22 mouse cellular contexts compared by ENCODE assay signal in genomic region chr11:120626785-120627467, GRCm38 (mm10). TPM values are rescaled to one million over a fixed set of nuclear protein-coding genes. Genes with fewer than 3 reads are reported as not detected.
DNase-seq lines count a peak whose midpoint lies in the region; ATAC-seq and TF ChIP-seq lines count a peak whose summit lies in the region.
"Had no signal": no experiment of that assay in that cellular context is flagged by ENCODE, and none has a peak within 500 bp of the region (broad histone marks: within the 10 kb centered on the region; RNA-seq: fewer than 3 reads in every experiment).

No protein-coding gene starts in this region.

- no peak overlapping the region for H3K27ac ChIP-seq in heart, embryonic 13.5 days (replicated peaks)
- H3K27ac ChIP-seq in midbrain, embryonic 11.5 days (ENCODE audit: low read depth, low read length), result no peak overlapping the region
- no peak overlapping the region for H3K27ac ChIP-seq in midbrain, embryonic 15.5 days
- peak overlapping the region; percentile 50; the same call in 1 of the 2 replicates for H3K27ac ChIP-seq in bone marrow macrophage, adult 2 months (ENCODE audit: insufficient read depth, low read depth, low read length)
- H3K27ac ChIP-seq in liver, embryonic 15.5 days (replicated peaks), result peak overlapping the region; percentile 96
- H3K27ac ChIP-seq: forebrain, embryonic 15.5 days; heart, embryonic 15.5 days; hindbrain, embryonic 15.5 days; stomach, embryonic 15.5 days had no signal

- H3K4me1 ChIP-seq in heart, embryonic 13.5 days, result peaks cover 52% of the 10 kb centered on the region
- peaks cover 27% of the 10 kb centered on the region for H3K4me1 ChIP-seq in midbrain, embryonic 11.5 days (ENCODE audit: control insufficient read depth, insufficient read depth, low read length)
- H3K4me1 ChIP-seq in midbrain, embryonic 15.5 days, result peaks cover 44% of the 10 kb centered on the region
- H3K4me1 ChIP-seq in bone marrow macrophage, adult 2 months (ENCODE audit: control insufficient read depth, insufficient read depth, low read length), result peaks cover 43% of the 10 kb centered on the region
- H3K4me1 ChIP-seq in liver, embryonic 15.5 days (replicated peaks), result peaks cover 90% of the 10 kb centered on the region

- H3K9me3 ChIP-seq in heart, embryonic 13.5 days, result no peaks in the 10 kb centered on the region
- no peaks in the 10 kb centered on the region for H3K9me3 ChIP-seq in midbrain, embryonic 11.5 days (ENCODE audit: control insufficient read depth, low read length)
- H3K9me3 ChIP-seq in midbrain, embryonic 15.5 days, result no peaks in the 10 kb centered on the region
- H3K9me3 ChIP-seq in liver, embryonic 15.5 days (replicated peaks), result no peaks in the 10 kb centered on the region
- H3K9me3 ChIP-seq: forebrain, embryonic 15.5 days; G1E; heart, embryonic 15.5 days; hindbrain, embryonic 15.5 days; stomach, embryonic 15.5 days had no signal

- DNase-seq in heart, postnatal 10 days, result no peak
- peak; percentile 70 for DNase-seq in midbrain, embryonic 11.5 days (ENCODE audit: low spot score, missing footprints)
- DNase-seq in left cerebral cortex, postnatal 14 days (ENCODE audit: low spot score in 2 of 2), result no peak
- DNase-seq: adrenal gland, adult 2 months; cerebellum, adult 11 months; cerebellum, postnatal 36 days; gastrocnemius, postnatal 36 days; kidney, adult 8-10 months; layer of hippocampus, postnatal 36 days; lung, postnatal 14 days had no signal

- peak overlapping the region; percentile 24; the same call in 1 of the 2 replicates for H3K9ac ChIP-seq in heart, embryonic 13.5 days
- no peak overlapping the region for H3K9ac ChIP-seq in midbrain, embryonic 11.5 days (ENCODE audit: low read length)
- no peak overlapping the region for H3K9ac ChIP-seq in midbrain, embryonic 15.5 days
- 0 out of 2 replicates have a peak overlapping the region, but pooled peaks have one; percentile 28 for H3K9ac ChIP-seq in liver, embryonic 15.5 days
- H3K9ac ChIP-seq: forebrain, embryonic 15.5 days; heart, embryonic 15.5 days; hindbrain, embryonic 15.5 days; stomach, embryonic 15.5 days had no signal

- H3K4me3 ChIP-seq in heart, embryonic 13.5 days, result 0 out of 2 replicates have a peak overlapping the region, but pooled peaks have one; percentile 1
- H3K4me3 ChIP-seq in midbrain, embryonic 11.5 days (ENCODE audit: low read depth, low read length), result no peak overlapping the region
- no peak overlapping the region for H3K4me3 ChIP-seq in midbrain, embryonic 15.5 days
- no peak overlapping the region for H3K4me3 ChIP-seq in bone marrow macrophage, adult 2 months (ENCODE audit: insufficient read depth, low read length)
- H3K4me3 ChIP-seq in liver, embryonic 15.5 days (replicated peaks), result no peak overlapping the region
- H3K4me3 ChIP-seq: forebrain, embryonic 15.5 days; heart, embryonic 15.5 days; hindbrain, embryonic 15.5 days; stomach, embryonic 15.5 days had no signal

- peak overlapping the region; percentile 96; the same call in 1 of the 2 replicates for H3K4me2 ChIP-seq in heart, embryonic 13.5 days
- H3K4me2 ChIP-seq in midbrain, embryonic 11.5 days, result no peak overlapping the region
- no peak overlapping the region for H3K4me2 ChIP-seq in midbrain, embryonic 15.5 days
- H3K4me2 ChIP-seq in liver, embryonic 15.5 days, result peak overlapping the region; percentile 45
- H3K4me2 ChIP-seq: forebrain, embryonic 15.5 days; heart, embryonic 15.5 days; hindbrain, embryonic 15.5 days; stomach, embryonic 15.5 days had no signal

- no peaks in the 10 kb centered on the region for H3K27me3 ChIP-seq in heart, embryonic 13.5 days (replicated peaks)
- no peaks in the 10 kb centered on the region for H3K27me3 ChIP-seq in midbrain, embryonic 11.5 days (ENCODE audit: control insufficient read depth, insufficient read depth, low read length)
- no peaks in the 10 kb centered on the region for H3K27me3 ChIP-seq in midbrain, embryonic 15.5 days (replicated peaks)
- no peaks in the 10 kb centered on the region for H3K27me3 ChIP-seq in liver, embryonic 15.5 days
- H3K27me3 ChIP-seq: forebrain, embryonic 15.5 days; heart, embryonic 15.5 days; hindbrain, embryonic 15.5 days; stomach, embryonic 15.5 days had no signal

- no peak for TF ChIP-seq POLR2A in bone marrow macrophage, adult 2 months (IDR thresholded peaks at IDR 0.05; ENCODE audit: borderline replicate concordance, low read depth, low read length)

- WGBS in heart, embryonic 13.5 days, result 85% methylated on average over 11 of the region's 11 CpGs
- WGBS in midbrain, embryonic 11.5 days, result 90% methylated on average over 11 of the region's 11 CpGs
- WGBS in midbrain, embryonic 15.5 days, result 91% methylated on average over 11 of the region's 11 CpGs
- 76% methylated on average over 11 of the region's 11 CpGs for whole genome bisulfite sequencing in liver, embryonic 15.5 days (ENCODE audit: insufficient replicate concordance)

- intact Hi-C loops in heart, postnatal 10 days (cut with DNase I), result no loop called here
- intact Hi-C loops in left cerebral cortex, postnatal 14 days (cut with DNase I), result loop anchor here (5.0 kb wide), 1 partner anchor 85 kb away; the partner anchor contains the start of genes Cenpx and Lrrc45

- no peak for TF ChIP-seq CTCF in bone marrow macrophage, adult 2 months (IDR thresholded peaks at IDR 0.05; ENCODE audit: low read depth, low read length)

- peaks cover 46% of the 10 kb centered on the region for H3K36me3 ChIP-seq in heart, embryonic 13.5 days
- peaks cover 7% of the 10 kb centered on the region; the same call in 1 of the 2 replicates for H3K36me3 ChIP-seq in midbrain, embryonic 11.5 days (ENCODE audit: control insufficient read depth, insufficient read depth, low read length)
- H3K36me3 ChIP-seq in midbrain, embryonic 15.5 days (replicated peaks), result peaks cover 18% of the 10 kb centered on the region; the same call in 1 of the 2 replicates
- peaks cover 42% of the 10 kb centered on the region for H3K36me3 ChIP-seq in liver, embryonic 15.5 days (replicated peaks)

- no peak for ATAC-seq in heart, embryonic 13.5 days (ENCODE audit: extremely low read depth, insufficient number of reproducible peaks, low FRiP score, low TSS enrichment)
- no peak for ATAC-seq in midbrain, embryonic 11.5 days (ENCODE audit: low FRiP score)
- no peak for ATAC-seq in midbrain, embryonic 15.5 days (replicated peaks)
- ATAC-seq in liver, embryonic 15.5 days (ENCODE audit: insufficient read depth), result no peak
- no peak for ATAC-seq in erythroid progenitor cell, adult 5-6 weeks (replicated peaks; ENCODE audit: low FRiP score, poor library complexity, severe bottlenecking)
- ATAC-seq: forebrain, embryonic 15.5 days; midbrain, embryonic 16.5 days had no signal

RNA-seq across cellular contexts. Expression of gene Sirt7, which starts 1.9 kb away (rescaled TPM):
- 17.7 and 20.4 TPM in 2 replicates for polyA plus RNA-seq in heart, embryonic 13.5 days (2015; fragmentation: Nextera tagmentation; extraction: Ambion mirVana)
- 10 to 100 TPM; 11.9 to 12.5 TPM for total RNA-seq in heart, postnatal 10 days (2021)
- polyA plus RNA-seq in midbrain, embryonic 11.5 days (2014; fragmentation: Nextera tagmentation; extraction: Ambion mirVana), result 29.5 and 33.2 TPM in 2 replicates
- polyA plus RNA-seq in midbrain, embryonic 15.5 days (2015; fragmentation: Nextera tagmentation; extraction: Ambion mirVana), result 45.8 and 48.2 TPM in 2 replicates
- polyA plus RNA-seq in bone marrow macrophage, adult 2 months (2012; ENCODE audit: insufficient read depth, insufficient read length, missing spikeins), result 78.5 and 91.5 TPM in 2 replicates
- 32.3 and 36.9 TPM in 2 replicates for polyA plus RNA-seq in liver, embryonic 15.5 days (2015; fragmentation: Nextera tagmentation; extraction: Ambion mirVana)
- total RNA-seq in left cerebral cortex, postnatal 14 days (2021), result 10 to 100 TPM; 34.7 to 42.4 TPM
- 59.9 and 61.3 TPM in 2 replicates for total RNA-seq in erythroid progenitor cell, adult 5-6 weeks (2015; ENCODE audit: low replicate concordance)
- total RNA-seq in erythroid progenitor cell, adult 5-6 weeks (2017; ENCODE audit: low replicate concordance), result 81.2 and 85.6 TPM in 2 replicates

RNA-seq across cellular contexts. Expression of gene Mafg, which starts 6.5 kb away (rescaled TPM):
- polyA plus RNA-seq in heart, embryonic 13.5 days (2015; fragmentation: Nextera tagmentation; extraction: Ambion mirVana), result 18.1 and 19.9 TPM in 2 replicates
- total RNA-seq in heart, postnatal 10 days (2021), result 10 to 100 TPM; 24.2 to 27.0 TPM
- polyA plus RNA-seq in midbrain, embryonic 11.5 days (2014; fragmentation: Nextera tagmentation; extraction: Ambion mirVana), result 18.0 and 19.7 TPM in 2 replicates
- polyA plus RNA-seq in midbrain, embryonic 15.5 days (2015; fragmentation: Nextera tagmentation; extraction: Ambion mirVana), result 42.0 and 45.2 TPM in 2 replicates
- 76.0 and 77.5 TPM in 2 replicates for polyA plus RNA-seq in bone marrow macrophage, adult 2 months (2012; ENCODE audit: insufficient read depth, insufficient read length, missing spikeins)
- 37.6 and 42.3 TPM in 2 replicates for polyA plus RNA-seq in liver, embryonic 15.5 days (2015; fragmentation: Nextera tagmentation; extraction: Ambion mirVana)
- total RNA-seq in left cerebral cortex, postnatal 14 days (2021), result 10 to 100 TPM; 84.3 to 94.3 TPM
- total RNA-seq in erythroid progenitor cell, adult 5-6 weeks (2015; ENCODE audit: low replicate concordance), result 36.0 TPM in 2 replicates
- total RNA-seq in erythroid progenitor cell, adult 5-6 weeks (2017; ENCODE audit: low replicate concordance), result 71.3 and 91.6 TPM in 2 replicates

RNA-seq across cellular contexts. Expression of gene Pcyt2, which starts 9.2 kb away (rescaled TPM):
- 71.8 and 90.4 TPM in 2 replicates for polyA plus RNA-seq in heart, embryonic 13.5 days (2015; fragmentation: Nextera tagmentation; extraction: Ambion mirVana)
- total RNA-seq in heart, postnatal 10 days (2021), result 10 to 100 TPM; 39.7 to 45.8 TPM
- 89.4 and 101 TPM in 2 replicates for polyA plus RNA-seq in midbrain, embryonic 11.5 days (2014; fragmentation: Nextera tagmentation; extraction: Ambion mirVana)
- 222 and 233 TPM in 2 replicates for polyA plus RNA-seq in midbrain, embryonic 15.5 days (2015; fragmentation: Nextera tagmentation; extraction: Ambion mirVana)
- polyA plus RNA-seq in bone marrow macrophage, adult 2 months (2012; ENCODE audit: insufficient read depth, insufficient read length, missing spikeins), result 52.4 and 64.5 TPM in 2 replicates
- polyA plus RNA-seq in liver, embryonic 15.5 days (2015; fragmentation: Nextera tagmentation; extraction: Ambion mirVana), result 138 and 165 TPM in 2 replicates
- 100 to 1,000 TPM; 131 to 134 TPM for total RNA-seq in left cerebral cortex, postnatal 14 days (2021)
- 13.3 and 14.7 TPM in 2 replicates for total RNA-seq in erythroid progenitor cell, adult 5-6 weeks (2015; ENCODE audit: low replicate concordance)
- 20.7 and 23.1 TPM in 2 replicates for total RNA-seq in erythroid progenitor cell, adult 5-6 weeks (2017; ENCODE audit: low replicate concordance)

RNA-seq across cellular contexts. Expression of gene Pycr1, which starts 16.6 kb away (rescaled TPM):
- polyA plus RNA-seq in heart, embryonic 13.5 days (2015; fragmentation: Nextera tagmentation; extraction: Ambion mirVana), result 22.2 and 23.5 TPM in 2 replicates
- total RNA-seq in heart, postnatal 10 days (2021), result 1 to 10 TPM; 4.8 to 5.5 TPM
- 32.4 and 32.8 TPM in 2 replicates for polyA plus RNA-seq in midbrain, embryonic 11.5 days (2014; fragmentation: Nextera tagmentation; extraction: Ambion mirVana)
- 18.2 and 21.2 TPM in 2 replicates for polyA plus RNA-seq in midbrain, embryonic 15.5 days (2015; fragmentation: Nextera tagmentation; extraction: Ambion mirVana)
- 0.61 and 0.78 TPM in 2 replicates for polyA plus RNA-seq in bone marrow macrophage, adult 2 months (2012; ENCODE audit: insufficient read depth, insufficient read length, missing spikeins)
- 5.1 and 5.7 TPM in 2 replicates for polyA plus RNA-seq in liver, embryonic 15.5 days (2015; fragmentation: Nextera tagmentation; extraction: Ambion mirVana)
- total RNA-seq in left cerebral cortex, postnatal 14 days (2021), result 1 to 10 TPM; 3.8 to 4.0 TPM
- total RNA-seq in erythroid progenitor cell, adult 5-6 weeks (2015; ENCODE audit: low replicate concordance), result 2.1 TPM in 1 of 2 replicates, not detected in the other
- total RNA-seq in erythroid progenitor cell, adult 5-6 weeks (2017; ENCODE audit: low replicate concordance), result 1.1 TPM in 1 of 2 replicates, not detected in the other

RNA-seq across cellular contexts. Expression of gene Npb, which starts 18.6 kb away (rescaled TPM):
- polyA plus RNA-seq in heart, embryonic 13.5 days (2015; fragmentation: Nextera tagmentation; extraction: Ambion mirVana), result 14.9 and 18.6 TPM in 2 replicates
- total RNA-seq in heart, postnatal 10 days (2021), result under 1 TPM; 0.55 to 0.98 TPM
- polyA plus RNA-seq in midbrain, embryonic 11.5 days (2014; fragmentation: Nextera tagmentation; extraction: Ambion mirVana), result 0.38 TPM in 1 of 2 replicates, not detected in the other
- polyA plus RNA-seq in midbrain, embryonic 15.5 days (2015; fragmentation: Nextera tagmentation; extraction: Ambion mirVana), result 0.59 and 1.3 TPM in 2 replicates
- polyA plus RNA-seq in bone marrow macrophage, adult 2 months (2012; ENCODE audit: insufficient read depth, insufficient read length, missing spikeins), result 1.4 TPM in 1 of 2 replicates, not detected in the other
- 14.7 and 15.8 TPM in 2 replicates for polyA plus RNA-seq in liver, embryonic 15.5 days (2015; fragmentation: Nextera tagmentation; extraction: Ambion mirVana)
- total RNA-seq in left cerebral cortex, postnatal 14 days (2021), result 1 to 10 TPM in 1 of 2 experiments, under 1 TPM in 1; 0.97 to 1.0 TPM
- total RNA-seq in erythroid progenitor cell, adult 5-6 weeks (2015; ENCODE audit: low replicate concordance), result not detected in 2 replicates
- not detected in 2 replicates for total RNA-seq in erythroid progenitor cell, adult 5-6 weeks (2017; ENCODE audit: low replicate concordance)
- total RNA-seq: gastrocnemius, postnatal 36 days had no signal
- polyA plus RNA-seq: C2C12; midbrain, embryonic 16.5 days had no signal

Comparison
In these comparisons a context has a peak if more than half of its experiments do, and no peak if none do; other contexts are left out.
1. H3K27ac ChIP-seq: peak in bone marrow macrophage, adult 2 months (single experiment) and liver, embryonic 15.5 days (single experiment); none in heart, embryonic 13.5 days (single experiment), midbrain, embryonic 11.5 days (single experiment) and midbrain, embryonic 15.5 days (single experiment).
2. H3K4me2 ChIP-seq: peak in heart, embryonic 13.5 days (single experiment) and liver, embryonic 15.5 days (single experiment); none in midbrain, embryonic 11.5 days (single experiment) and midbrain, embryonic 15.5 days (single experiment).
3. H3K9ac ChIP-seq: peak in heart, embryonic 13.5 days (single experiment) and liver, embryonic 15.5 days (single experiment); none in midbrain, embryonic 11.5 days (single experiment) and midbrain, embryonic 15.5 days (single experiment).